Mouse (Mus musculus) frontal cortex, postnatal 36 days (tissue): ENCODE measurements at regions not wholly inside any gene's neighbourhood (a gene's known extent, or its start where the extent isn't known, plus 50 kb on each side); places are given as distances from the start of the nearest gene placed in this dataset.

Experiments used
- DNase-seq, 2 experiments: peaks; one replicate each; pipeline ENCODE4 v3.0.0; 2022; ENCODE audit warnings: low spot score in 2 of 2

GRCm38 (mm10) chr7:145045230-145045629, 105.5 kb upstream of the Ccnd1 start:
- DNase-seq: no peak

GRCm38 (mm10) chr7:145043455-145044149, 103.9 kb upstream of the Ccnd1 start:
- no peak for DNase-seq

- no peak for DNase-seq
Measured at GRCm38 (mm10) chr7:145040871-145041270, 101.1 kb upstream of the Ccnd1 start.

GRCm38 (mm10) chr7:145034385-145034784, 94.7 kb upstream of the Ccnd1 start:
- no peak for DNase-seq

- DNase-seq: no peak
Measured at GRCm38 (mm10) chr7:145031275-145031674, 91.5 kb upstream of the Ccnd1 start.

- peak; percentile 78 to 81 for DNase-seq
Measured at GRCm38 (mm10) chr7:145030635-145031141, 91.0 kb upstream of the Ccnd1 start.

- DNase-seq: no peak
Measured at GRCm38 (mm10) chr7:145029622-145030021, 89.9 kb upstream of the Ccnd1 start.

- no peak for DNase-seq
Measured at GRCm38 (mm10) chr7:145029124-145029523, 89.4 kb upstream of the Ccnd1 start.

GRCm38 (mm10) chr7:145027061-145027460, 87.3 kb upstream of the Ccnd1 start:
- peak; percentile 9 to 19 for DNase-seq

- DNase-seq: no peak
Measured at GRCm38 (mm10) chr7:145026014-145026285, 86.2 kb upstream of the Ccnd1 start.

- DNase-seq: no peak
Measured at GRCm38 (mm10) chr7:145025186-145026013, 85.7 kb upstream of the Ccnd1 start.

GRCm38 (mm10) chr7:145024651-145025050, 84.9 kb upstream of the Ccnd1 start:
- no peak for DNase-seq

- DNase-seq: peak in 1 of 2 experiments; percentile 18
Measured at GRCm38 (mm10) chr7:145019137-145019536, 79.4 kb upstream of the Ccnd1 start.

GRCm38 (mm10) chr7:145018149-145018548, 78.4 kb upstream of the Ccnd1 start:
- DNase-seq: no peak

GRCm38 (mm10) chr7:145015463-145016085, 75.8 kb upstream of the Ccnd1 start:
- DNase-seq: no peak

- no peak for DNase-seq
Measured at GRCm38 (mm10) chr7:145010757-145011156, 71.0 kb upstream of the Ccnd1 start.

GRCm38 (mm10) chr7:145010004-145010403, 70.3 kb upstream of the Ccnd1 start:
- no peak for DNase-seq

GRCm38 (mm10) chr7:145008662-145009333, 69.1 kb upstream of the Ccnd1 start:
- no peak for DNase-seq

- DNase-seq: no peak
Measured at GRCm38 (mm10) chr7:145007216-145007615, 67.5 kb upstream of the Ccnd1 start.

- DNase-seq: no peak
Measured at GRCm38 (mm10) chr7:145001503-145002084, 61.9 kb upstream of the Ccnd1 start.

GRCm38 (mm10) chr7:144999741-145000140, 60.0 kb upstream of the Ccnd1 start:
- peak in 1 of 2 experiments; percentile 4 for DNase-seq

GRCm38 (mm10) chr7:144996847-144997246, 57.1 kb upstream of the Ccnd1 start:
- DNase-seq: no peak
